Mouse (Mus musculus): Measurements from ENCODE around the gene Olfr449.

The Olfr449 gene

GRCm38 (mm10) chr6:42834084-42834483 is at the start of gene Olfr449:
TSS of gene Olfr449 (plus strand) at chr6:42834384.
- in situ Hi-C loops (cut with MboI; ENCODE audit: low pct_unique_long_range_greater_than_20kb in 1 of 2, low sequenced_read_pairs in 2 of 2, unreplicated experiment in 1 of 2): no loop called here

DNA sequence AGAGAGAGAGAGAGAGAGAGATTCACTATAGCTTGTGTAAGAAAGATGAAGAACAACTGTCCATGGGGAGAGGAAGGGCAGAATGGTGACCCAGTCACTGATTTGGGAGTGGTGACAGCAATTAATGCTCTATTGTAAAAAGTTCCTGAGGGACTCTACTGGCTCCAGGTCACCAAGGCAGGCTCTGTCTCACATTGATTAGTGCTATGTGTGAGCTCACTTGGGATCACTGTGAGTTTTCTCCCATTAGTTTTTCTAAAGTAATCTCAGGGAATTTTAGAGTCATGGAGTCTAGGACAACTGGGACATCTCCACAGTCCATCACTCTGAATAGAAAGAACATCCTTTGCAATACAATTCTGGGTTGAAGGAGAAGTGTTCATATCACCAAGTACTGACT is 49.4 kb upstream of the Olfr449 start, which contains the start of gene Olfr452:
Gene Olfr452 (plus strand): TSS at position 301 of the 400 bp plus-strand sequence.
- in situ Hi-C loops (cut with MboI; ENCODE audit: low pct_unique_long_range_greater_than_20kb in 1 of 2, low sequenced_read_pairs in 2 of 2, unreplicated experiment in 1 of 2): no loop called here

- in situ Hi-C loops (cut with MboI; ENCODE audit: low pct_unique_long_range_greater_than_20kb in 1 of 2, low sequenced_read_pairs in 2 of 2, unreplicated experiment in 1 of 2): no loop called here
Observed at GRCm38 (mm10) chr6:42790247-42790948, 43.8 kb upstream of the Olfr449 start.

GRCm38 (mm10) chr6:42790949-42791556 is 43.1 kb upstream of the Olfr449 start:
- in situ Hi-C loops (cut with MboI; ENCODE audit: low pct_unique_long_range_greater_than_20kb in 1 of 2, low sequenced_read_pairs in 2 of 2, unreplicated experiment in 1 of 2): no loop called here

DNA sequence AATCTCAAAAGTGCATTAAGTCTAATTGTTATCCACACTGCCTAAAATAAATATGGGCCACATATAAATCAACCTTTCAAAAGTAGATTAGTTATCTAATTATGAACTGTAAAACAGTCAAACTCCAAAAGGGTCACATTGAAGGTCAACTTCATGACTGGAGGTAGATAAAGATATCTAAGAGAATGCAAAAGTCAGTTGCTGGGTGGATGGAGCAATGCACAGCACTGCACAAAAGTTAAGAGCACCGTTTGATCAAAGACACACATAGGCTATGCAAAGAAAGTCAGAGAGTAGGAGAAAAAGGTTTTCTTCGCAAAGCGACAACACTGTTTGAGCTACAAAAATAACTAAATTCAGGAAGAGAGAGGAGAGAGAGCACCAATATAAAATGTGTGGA is 39.2 kb upstream of the Olfr449 start:
- in situ Hi-C loops (cut with MboI; ENCODE audit: low pct_unique_long_range_greater_than_20kb in 1 of 2, low sequenced_read_pairs in 2 of 2, unreplicated experiment in 1 of 2): no loop called here

GRCm38 (mm10) chr6:42811639-42812038 is 22.5 kb upstream of the Olfr449 start, which contains the start of gene Olfr450:
TSS of gene Olfr450 (plus strand) at chr6:42811939.
- in situ Hi-C loops (cut with MboI; ENCODE audit: low pct_unique_long_range_greater_than_20kb in 1 of 2, low sequenced_read_pairs in 2 of 2, unreplicated experiment in 1 of 2): no loop called here

GRCm38 (mm10) chr6:42860222-42860819 is 26.1 kb downstream of the Olfr449 start:
- in situ Hi-C loops (cut with MboI; ENCODE audit: low pct_unique_long_range_greater_than_20kb in 1 of 2, low sequenced_read_pairs in 2 of 2, unreplicated experiment in 1 of 2): no loop called here

GRCm38 (mm10) chr6:42869695-42870094 is 35.5 kb downstream of the Olfr449 start:
- in situ Hi-C loops (cut with MboI; ENCODE audit: low pct_unique_long_range_greater_than_20kb in 1 of 2, low sequenced_read_pairs in 2 of 2, unreplicated experiment in 1 of 2): no loop called here

- in situ Hi-C loops (cut with MboI; ENCODE audit: low pct_unique_long_range_greater_than_20kb in 1 of 2, low sequenced_read_pairs in 2 of 2, unreplicated experiment in 1 of 2): no loop called here
Observed at GRCm38 (mm10) chr6:42876323-42876722, 42.1 kb downstream of the Olfr449 start.
